Mouse (Mus musculus) C2C12 (cell line): ENCODE measurements at regions not wholly inside any gene's neighbourhood (a gene's known extent, or its start where the extent isn't known, plus 50 kb on each side); places are given as distances from the start of the nearest gene placed in this dataset.

Experiments
- CTCF ChIP-seq: IDR thresholded peaks from one replicate; pipeline ENCODE4 v1.5.1; 2011; ENCODE audit not compliant: control insufficient read depth, insufficient read depth, insufficient read length
- FOSL1 ChIP-seq: IDR thresholded peaks from one replicate; pipeline ENCODE4 v1.8.0; 2011; ENCODE audit warnings: mild to moderate bottlenecking, low read length; ENCODE audit not compliant: poor library complexity, insufficient read depth, severe bottlenecking
- MAX ChIP-seq: IDR thresholded peaks from one replicate; pipeline ENCODE4 v1.6.1; 2011; ENCODE audit warnings: mild to moderate bottlenecking, control low read depth

- TF ChIP-seq CTCF (no peak), FOSL1 (no peak), MAX (no peak)
Observed at GRCm38 (mm10) chr3:155742421-155742820, 649.2 kb downstream of the Lrriq3 start.
